Mouse (Mus musculus): ENCODE data around the gene Usp6nl. TPM values are rescaled to one million over a fixed set of nuclear protein-coding genes. Genes with fewer than 3 reads are reported as not detected.

Gene Usp6nl
- polyA plus RNA-seq, 1 experiment, result not detected

DNA sequence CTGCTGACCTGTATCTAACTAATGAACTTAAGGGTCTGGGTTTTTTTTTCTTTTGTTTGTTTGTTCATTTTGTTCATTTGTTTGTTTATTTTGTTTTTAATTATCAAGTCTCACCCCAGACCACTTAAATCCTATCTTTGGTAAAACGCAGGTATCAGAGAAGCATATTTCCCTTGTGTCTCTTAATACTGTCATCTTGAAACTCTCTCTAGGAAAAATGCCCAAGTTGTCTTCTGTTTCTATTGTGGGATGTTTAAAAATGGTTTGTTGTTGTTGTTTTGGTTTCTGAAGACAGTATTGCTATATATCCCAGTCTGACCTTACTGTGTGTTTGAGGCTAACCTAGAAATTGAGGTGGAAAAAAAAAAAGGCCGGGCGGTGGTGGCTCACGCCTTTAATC is 121.5 kb downstream of the Usp6nl start:
- WGBS, result 100% methylated on average over 4 of the region's 4 CpGs

DNA sequence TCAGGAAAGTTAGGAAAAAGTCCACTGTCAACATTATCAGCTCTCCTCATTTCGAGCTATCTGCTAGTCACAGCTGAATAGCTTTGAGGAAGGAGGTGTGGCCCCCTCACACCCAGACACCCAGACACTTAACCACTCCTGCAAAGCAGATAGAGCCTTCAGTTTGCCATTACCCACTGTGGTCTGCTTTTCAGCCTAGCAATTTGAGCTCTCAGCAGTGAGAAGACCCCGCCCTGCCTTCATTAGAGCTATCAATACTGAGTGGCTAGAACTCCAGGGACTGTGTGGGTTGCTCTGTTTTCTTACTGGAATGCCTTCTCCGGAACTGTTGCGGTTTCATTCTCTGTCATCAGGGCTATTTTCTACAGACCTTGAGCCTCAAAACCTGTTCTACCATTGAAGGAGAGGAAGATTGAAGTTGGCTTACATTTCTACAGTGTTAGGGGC is 122.3 kb downstream of the Usp6nl start:
- peaks cover 2% of the 10 kb centered on the region; the same call in 1 of the 2 replicates for H3K4me1 ChIP-seq (ENCODE audit: control insufficient read depth, insufficient read depth, low read length)
- WGBS, result 87% methylated on average over 4 of the region's 4 CpGs
- H3K4me3 ChIP-seq (ENCODE audit: insufficient read depth, low read depth, low read length), result no peak overlapping the region
- H3K27ac ChIP-seq (ENCODE audit: insufficient read depth, low read depth, low read length), result no peak overlapping the region
- TF ChIP-seq POLR2A (IDR thresholded peaks at IDR 0.05; ENCODE audit: insufficient read depth, low read depth, low read length) (no peak), CTCF (IDR thresholded peaks at IDR 0.05; ENCODE audit: insufficient read depth, low read depth, low read length) (no peak)

More for the DNA sequence above, 121.5 kb downstream of the Usp6nl start:
- Histone ChIP-seq H3K4me3 (ENCODE audit: insufficient read depth, low read depth, low read length) (no peak overlapping the region), H3K4me1 (ENCODE audit: control insufficient read depth, insufficient read depth, low read length) (peaks cover 2% of the 10 kb centered on the region; the same call in 1 of the 2 replicates), H3K27ac (ENCODE audit: insufficient read depth, low read depth, low read length) (no peak overlapping the region)
- no peak for TF ChIP-seq POLR2A (IDR thresholded peaks at IDR 0.05; ENCODE audit: insufficient read depth, low read depth, low read length)
- no peak for TF ChIP-seq CTCF (IDR thresholded peaks at IDR 0.05; ENCODE audit: insufficient read depth, low read depth, low read length)

DNA sequence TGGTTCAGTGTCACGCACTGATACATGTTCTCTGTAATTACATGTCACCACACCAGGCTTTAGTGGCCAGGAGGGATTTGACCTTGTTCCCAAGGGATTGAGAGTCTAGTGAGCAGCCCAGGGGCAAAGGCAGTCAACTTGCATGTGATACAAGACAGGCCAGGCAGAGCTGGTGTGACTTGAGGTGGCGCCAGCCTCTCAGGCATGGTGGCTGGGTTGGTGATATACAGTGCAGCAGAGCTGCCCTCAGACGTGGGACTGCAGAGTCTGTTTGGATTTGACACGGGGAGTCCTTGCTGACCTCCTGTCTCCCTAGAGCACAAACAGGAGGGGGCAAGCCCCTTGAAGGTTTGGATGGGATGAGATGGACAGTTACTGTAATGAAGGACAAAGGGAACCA is 123.4 kb downstream of the Usp6nl start:
- 84% methylated on average over 4 of the region's 4 CpGs for WGBS
- TF ChIP-seq POLR2A (IDR thresholded peaks at IDR 0.05; ENCODE audit: insufficient read depth, low read depth, low read length) (no peak), CTCF (IDR thresholded peaks at IDR 0.05; ENCODE audit: insufficient read depth, low read depth, low read length) (no peak)
- H3K27ac ChIP-seq (ENCODE audit: insufficient read depth, low read depth, low read length), result no peak overlapping the region

DNA sequence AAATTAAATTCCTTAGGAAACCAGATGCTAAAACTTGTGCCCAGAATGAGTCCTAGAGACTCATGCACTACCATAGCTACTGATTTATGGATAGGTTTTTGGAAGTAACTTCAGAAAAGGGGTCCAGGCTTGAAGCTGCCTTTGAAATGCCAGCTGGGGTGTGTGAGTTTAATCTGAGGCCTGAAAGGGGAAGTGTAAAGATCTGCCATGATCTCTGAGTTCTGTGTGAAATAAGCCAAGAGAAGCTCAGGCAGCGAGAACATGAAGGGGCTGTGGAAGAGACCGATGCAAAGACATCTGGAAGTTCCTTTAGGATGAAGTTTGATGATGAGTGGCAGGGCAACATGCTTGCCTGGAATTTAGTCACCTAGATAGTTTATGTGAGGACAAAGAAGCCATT is 126.4 kb downstream of the Usp6nl start:
- no peak overlapping the region for H3K4me3 ChIP-seq (ENCODE audit: insufficient read depth, low read depth, low read length)
- TF ChIP-seq POLR2A (IDR thresholded peaks at IDR 0.05; ENCODE audit: insufficient read depth, low read depth, low read length) (no peak), CTCF (IDR thresholded peaks at IDR 0.05; ENCODE audit: insufficient read depth, low read depth, low read length) (no peak)
- no peak overlapping the region for H3K27ac ChIP-seq (ENCODE audit: insufficient read depth, low read depth, low read length)
- 96% methylated on average over 2 of the region's 2 CpGs for WGBS
- H3K4me1 ChIP-seq (ENCODE audit: control insufficient read depth, insufficient read depth, low read length), result no peaks in the 10 kb centered on the region

More for the DNA sequence above, 123.4 kb downstream of the Usp6nl start:
- Histone ChIP-seq H3K4me3 (ENCODE audit: insufficient read depth, low read depth, low read length) (no peak overlapping the region), H3K4me1 (ENCODE audit: control insufficient read depth, insufficient read depth, low read length) (no peaks in the 10 kb centered on the region; the same call in 1 of the 2 replicates)

DNA sequence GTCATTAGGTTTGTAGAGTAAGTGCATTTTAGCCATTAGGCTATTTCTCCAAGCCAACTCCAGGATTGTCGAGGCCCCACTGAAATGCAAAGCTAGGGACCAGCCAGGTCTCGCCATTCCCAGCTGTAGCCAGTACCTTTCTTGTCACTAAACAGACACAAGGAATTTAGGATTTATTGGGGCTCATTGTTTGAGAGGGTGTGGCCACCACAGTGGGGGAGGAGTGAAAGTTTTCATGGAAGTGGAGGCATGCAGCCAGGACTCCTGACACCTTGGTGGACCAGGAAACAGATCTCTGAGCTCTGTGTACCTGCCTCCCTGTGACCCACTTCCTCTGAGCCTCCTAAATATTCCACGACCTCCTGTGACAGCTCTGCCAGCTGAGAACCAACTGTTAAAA is 127.2 kb downstream of the Usp6nl start:
- no peak for TF ChIP-seq POLR2A (IDR thresholded peaks at IDR 0.05; ENCODE audit: insufficient read depth, low read depth, low read length)
- TF ChIP-seq CTCF (IDR thresholded peaks at IDR 0.05; ENCODE audit: insufficient read depth, low read depth, low read length), result no peak
- Histone ChIP-seq H3K4me1 (ENCODE audit: control insufficient read depth, insufficient read depth, low read length) (no peaks in the 10 kb centered on the region), H3K4me3 (ENCODE audit: insufficient read depth, low read depth, low read length) (no peak overlapping the region), H3K27ac (ENCODE audit: insufficient read depth, low read depth, low read length) (no peak overlapping the region)
- 75% methylated on average over 3 of the region's 3 CpGs for WGBS

DNA sequence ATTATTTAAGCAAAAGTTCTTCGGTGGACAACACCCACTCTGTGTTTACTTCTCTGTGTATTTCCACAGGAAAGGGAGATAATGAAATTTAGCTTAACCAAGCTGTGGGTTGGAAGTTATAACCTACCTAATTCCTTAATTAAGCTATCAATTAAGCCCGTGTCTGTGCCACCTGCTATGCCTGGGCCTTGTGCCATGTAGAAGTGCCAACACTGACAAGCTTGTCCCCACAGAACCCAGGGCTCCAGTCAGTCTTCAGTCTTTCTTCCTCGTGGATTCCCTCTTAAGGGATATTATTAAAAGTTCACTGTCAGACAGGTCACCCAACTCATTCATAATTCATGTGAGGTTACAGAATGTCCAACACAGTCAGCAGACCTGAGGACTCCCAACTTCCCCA is 128.1 kb downstream of the Usp6nl start:
- TF ChIP-seq CTCF (IDR thresholded peaks at IDR 0.05; ENCODE audit: insufficient read depth, low read depth, low read length) (no peak), POLR2A (IDR thresholded peaks at IDR 0.05; ENCODE audit: insufficient read depth, low read depth, low read length) (no peak)
- no peak overlapping the region for H3K27ac ChIP-seq (ENCODE audit: insufficient read depth, low read depth, low read length)
- 23% methylated on average over 3 of the region's 3 CpGs for WGBS
- H3K4me3 ChIP-seq (ENCODE audit: insufficient read depth, low read depth, low read length), result no peak overlapping the region
- H3K4me1 ChIP-seq (ENCODE audit: control insufficient read depth, insufficient read depth, low read length), result no peaks in the 10 kb centered on the region

DNA sequence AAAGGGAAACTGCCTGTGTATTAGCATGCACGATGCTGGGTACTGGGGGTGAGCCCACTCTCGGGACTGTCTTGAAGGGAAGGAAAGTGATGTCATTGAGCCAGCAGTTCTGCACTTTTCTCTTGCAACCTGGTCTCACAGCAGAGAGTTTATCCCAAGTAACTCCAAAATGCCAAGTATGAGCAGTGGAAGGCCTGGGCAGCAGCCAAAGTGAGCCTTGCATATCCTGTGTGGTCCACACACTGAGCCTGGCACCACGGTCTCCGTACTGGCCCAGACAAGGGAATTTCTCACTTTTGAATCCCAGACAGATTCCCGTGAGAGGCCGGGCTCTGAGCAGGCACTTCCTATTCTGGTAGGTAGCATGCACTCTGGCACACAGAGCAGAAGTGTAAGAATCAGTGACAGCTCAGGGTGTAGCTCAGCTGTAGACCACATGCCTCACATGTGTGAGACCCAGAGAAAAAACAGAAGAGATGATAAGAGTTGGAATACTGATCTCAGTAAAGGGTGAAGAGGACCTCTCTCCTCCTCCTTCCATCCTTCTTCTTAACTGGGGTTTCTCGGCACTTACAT is 132.6 kb downstream of the Usp6nl start:
- no peak overlapping the region for H3K4me3 ChIP-seq (ENCODE audit: insufficient read depth, low read depth, low read length)
- H3K27ac ChIP-seq (ENCODE audit: insufficient read depth, low read depth, low read length), result no peak overlapping the region
- TF ChIP-seq CTCF (IDR thresholded peaks at IDR 0.05; ENCODE audit: insufficient read depth, low read depth, low read length) (no peak), POLR2A (IDR thresholded peaks at IDR 0.05; ENCODE audit: insufficient read depth, low read depth, low read length) (no peak)
- no peaks in the 10 kb centered on the region for H3K4me1 ChIP-seq (ENCODE audit: control insufficient read depth, insufficient read depth, low read length)
- WGBS, result 50% methylated on average over 7 of the region's 7 CpGs

DNA sequence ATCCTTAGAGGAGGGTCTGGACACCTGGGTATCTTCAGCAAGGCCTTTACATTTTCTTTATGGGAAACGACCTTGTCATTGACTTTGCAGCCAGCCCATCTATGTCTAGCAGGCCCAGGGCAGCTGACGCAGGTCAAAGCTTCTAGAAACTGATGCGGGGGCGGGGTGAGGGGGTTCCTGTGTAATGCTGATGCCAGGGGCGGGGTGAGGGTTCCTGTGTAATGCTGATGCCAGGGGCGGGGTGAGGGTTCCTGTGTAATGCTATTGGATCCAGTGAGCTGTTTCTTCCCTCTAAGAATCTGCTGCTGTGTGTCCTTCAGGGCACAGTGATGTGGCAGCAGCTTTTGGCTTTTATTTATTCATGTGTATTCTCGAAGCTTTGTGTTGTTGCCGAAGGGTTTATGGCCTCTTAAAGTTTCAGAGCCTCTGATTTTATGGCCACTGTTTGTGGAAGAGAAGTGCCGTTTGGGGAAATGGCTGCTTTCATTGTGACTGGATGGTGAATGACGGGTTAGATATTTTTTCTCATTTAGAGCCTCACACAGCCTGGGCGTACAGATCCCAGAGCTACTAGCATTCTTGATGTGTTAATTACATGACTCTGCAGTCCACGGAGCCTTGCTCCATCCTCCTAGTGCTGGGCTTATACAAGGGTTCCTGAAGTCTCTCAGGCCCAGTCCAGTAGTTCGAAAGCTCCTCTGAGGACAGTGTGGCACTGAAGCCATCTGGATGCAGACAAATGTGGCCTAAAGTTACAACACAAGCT is 137.0 kb downstream of the Usp6nl start:
- Histone ChIP-seq H3K4me1 (ENCODE audit: control insufficient read depth, insufficient read depth, low read length) (peaks cover 2% of the 10 kb centered on the region; the same call in 1 of the 2 replicates), H3K4me3 (ENCODE audit: insufficient read depth, low read depth, low read length) (no peak overlapping the region), H3K27ac (ENCODE audit: insufficient read depth, low read depth, low read length) (no peak overlapping the region)
- no peak for TF ChIP-seq CTCF (IDR thresholded peaks at IDR 0.05; ENCODE audit: insufficient read depth, low read depth, low read length)
- no peak for TF ChIP-seq POLR2A (IDR thresholded peaks at IDR 0.05; ENCODE audit: insufficient read depth, low read depth, low read length)
- 60% methylated on average over 13 of the region's 13 CpGs for WGBS

DNA sequence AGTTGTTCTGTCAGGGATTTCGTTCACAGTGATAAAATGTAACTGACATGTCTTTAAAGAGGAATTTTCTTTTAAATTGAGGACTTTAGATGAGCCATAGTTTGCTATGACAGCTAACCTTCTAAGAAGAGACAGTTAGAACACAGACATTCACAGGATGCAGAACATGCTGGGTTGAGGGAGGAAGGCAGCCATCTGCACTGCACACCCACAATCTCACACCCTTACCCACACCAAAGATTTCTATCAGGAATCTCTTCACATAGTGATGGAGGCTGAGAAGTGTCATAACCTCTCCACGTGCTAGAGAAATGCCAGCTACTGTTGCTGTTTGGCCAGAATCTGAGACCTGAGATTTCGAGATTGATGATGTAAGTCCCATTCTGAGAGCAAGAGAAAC is 139.8 kb downstream of the Usp6nl start:
- TF ChIP-seq CTCF (IDR thresholded peaks at IDR 0.05; ENCODE audit: insufficient read depth, low read depth, low read length), result no peak
- no peak for TF ChIP-seq POLR2A (IDR thresholded peaks at IDR 0.05; ENCODE audit: insufficient read depth, low read depth, low read length)
- 94% methylated on average over 3 of the region's 3 CpGs for WGBS
- Histone ChIP-seq H3K4me3 (ENCODE audit: insufficient read depth, low read depth, low read length) (no peak overlapping the region), H3K4me1 (ENCODE audit: control insufficient read depth, insufficient read depth, low read length) (peaks cover 3% of the 10 kb centered on the region; the same call in 1 of the 2 replicates), H3K27ac (ENCODE audit: insufficient read depth, low read depth, low read length) (no peak overlapping the region)
